Mouse (Mus musculus) activated CD4-positive, CD25-positive, alpha-beta regulatory T cell, adult 4 months (primary cell): ENCODE results near the gene Olfr78. TPM values are rescaled to one million over a fixed set of nuclear protein-coding genes. Genes with fewer than 3 reads are reported as not detected.
A peak's percentile ranks its signal among the peaks of the same experiment; 100 is the strongest.

Source experiments
- ATAC-seq: one replicate; pipeline ENCODE4 v1.8.0; 2017
- polyA plus RNA-seq, 2 experiments: library from polyadenylated mRNA; unstranded; fragments of 100-300 nt; shearing (Covaris generic); gene quantifications; one replicate each; pipeline ENCODE4 v1.2.1; 2017

Gene Olfr78
- polyA plus RNA-seq = not detected

- ATAC-seq = no peak
Measured at GRCm38 (mm10) chr7:102759266-102759665, at the start of gene Olfr78, which contains the start of gene Olfr560. Gene Olfr78 (minus strand): TSS chr7:102759471. Gene Olfr560 (minus strand): TSS chr7:102759366.

DNA sequence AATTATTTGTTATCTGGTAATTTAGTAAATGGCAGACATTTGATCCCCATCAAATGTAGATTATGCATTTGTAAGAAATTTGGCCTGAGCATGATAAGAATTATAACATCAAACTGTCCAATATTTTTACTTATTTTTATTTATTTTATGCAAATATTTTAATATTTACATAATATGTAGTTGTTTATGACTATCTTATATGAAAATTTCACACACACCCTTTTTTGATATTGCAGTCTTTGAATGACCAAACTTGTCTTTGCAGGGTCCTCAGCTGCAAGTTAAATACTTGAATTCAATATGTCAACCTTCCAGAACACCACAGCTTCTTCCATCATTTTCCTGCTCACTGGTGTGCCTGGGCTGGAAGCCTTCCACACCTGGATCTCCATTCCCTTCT, 43.9 kb upstream of the Olfr78 start, which contains the start of gene Olfr564:
TSS of gene Olfr564 (plus strand) at position 301 of the 400 bp plus-strand sequence.
- no peak for ATAC-seq

DNA sequence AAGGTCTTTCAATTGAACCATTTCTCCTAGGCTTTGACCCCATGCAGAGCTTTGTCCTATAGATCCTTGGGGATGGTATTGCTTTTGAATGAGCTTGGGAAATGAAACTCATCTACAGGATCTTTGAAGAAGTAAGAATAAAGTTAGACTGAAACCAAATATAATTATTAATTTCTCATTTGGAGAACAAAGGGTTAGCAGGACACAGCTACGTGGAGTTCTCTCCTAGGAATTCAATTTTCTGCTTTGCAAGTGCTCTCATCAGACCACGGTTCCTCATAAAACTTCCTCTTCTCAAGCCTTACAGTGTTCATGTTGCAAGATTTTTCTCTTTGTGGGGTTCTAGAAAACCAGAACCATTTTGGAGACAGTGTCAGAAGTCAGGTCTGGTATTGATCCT, 11.7 kb upstream of the Olfr78 start, which contains the start of gene Olfr561:
TSS of gene Olfr561 (plus strand) at position 301 of the 400 bp plus-strand sequence.
- no peak for ATAC-seq

- no peak for ATAC-seq
Measured at GRCm38 (mm10) chr7:102752086-102752485, 7.2 kb downstream of the Olfr78 start.

GRCm38 (mm10) chr7:102737705-102738104, 21.6 kb downstream of the Olfr78 start:
- no peak for ATAC-seq

GRCm38 (mm10) chr7:102733793-102734192, 25.5 kb downstream of the Olfr78 start:
- ATAC-seq = no peak

DNA sequence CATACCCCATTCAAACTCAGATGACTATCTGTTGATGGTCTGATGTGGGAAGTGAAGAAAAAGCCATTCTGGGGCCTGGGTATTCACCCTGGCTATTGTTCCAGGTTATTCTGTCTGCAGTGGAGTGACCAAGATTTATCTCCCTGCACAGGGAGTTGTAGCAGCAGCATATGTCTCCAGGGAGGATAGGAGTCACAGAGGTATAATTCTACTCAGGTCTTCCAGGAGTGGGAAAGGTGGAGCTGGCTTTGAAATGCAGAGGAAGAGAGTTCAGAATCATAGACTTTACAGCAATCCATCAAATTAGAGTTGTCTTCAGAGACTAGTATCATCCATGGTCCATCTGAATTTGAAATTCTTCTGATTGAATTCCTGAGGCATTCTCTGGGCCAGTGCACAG, 31.9 kb downstream of the Olfr78 start, which contains the start of gene Olfr559:
TSS of gene Olfr559 (minus strand) at position 101 of the 400 bp plus-strand sequence.
- ATAC-seq = no peak

GRCm38 (mm10) chr7:102718970-102719369, 40.3 kb downstream of the Olfr78 start, which contains the start of gene Olfr33:
Gene Olfr33 (minus strand): TSS chr7:102719070.
- ATAC-seq = no peak

GRCm38 (mm10) chr7:102701915-102702314, 57.4 kb downstream of the Olfr78 start, which contains the start of gene Olfr558:
Gene Olfr558 (plus strand): TSS chr7:102702215.
- ATAC-seq = no peak

- ATAC-seq = no peak
Measured at GRCm38 (mm10) chr7:102698461-102698860, 60.8 kb downstream of the Olfr78 start.

- peak; percentile 76 for ATAC-seq
Measured at GRCm38 (mm10) chr7:102695358-102696125, 63.7 kb downstream of the Olfr78 start, which contains the start of gene Olfr557. Gene Olfr557 (plus strand): TSS chr7:102695910.

Other genes with a start within 250 kb of the Olfr78 start
- gene Olfr547, start 224.7 kb downstream of the Olfr78 start, polyA plus RNA-seq = not detected
- gene Olfr548-ps1, start 218.6 kb downstream of the Olfr78 start, polyA plus RNA-seq = not detected
- gene Olfr549, start 209.6 kb downstream of the Olfr78 start, polyA plus RNA-seq = not detected
- 10 to 100 TPM in 1 of 2 experiments, 1 to 10 TPM in 1; 9.7 to 10.3 TPM for gene Trim21, start 194.0 kb downstream of the Olfr78 start, polyA plus RNA-seq
- under 1 TPM in 1 of 2 experiments, not detected in 1; 0.11 TPM for gene Olfr550, start 188.0 kb downstream of the Olfr78 start, polyA plus RNA-seq
- gene Olfr551, start 167.6 kb downstream of the Olfr78 start, polyA plus RNA-seq = under 1 TPM in 1 of 2 experiments, not detected in 1; 0.08 TPM
- not detected for gene Olfr552, start 161.7 kb downstream of the Olfr78 start, polyA plus RNA-seq
- not detected for gene Olfr553, start 141.3 kb downstream of the Olfr78 start, polyA plus RNA-seq
- gene Olfr554, start 121.0 kb downstream of the Olfr78 start, polyA plus RNA-seq = not detected
- gene Olfr555, start 100.6 kb downstream of the Olfr78 start, polyA plus RNA-seq = not detected
- gene Olfr556, start 94.6 kb downstream of the Olfr78 start, polyA plus RNA-seq = under 1 TPM in 1 of 2 experiments, not detected in 1; 0.12 TPM
- gene Trim68, start 72.1 kb downstream of the Olfr78 start, polyA plus RNA-seq = 1 to 10 TPM; 9.2 to 9.3 TPM
- gene Olfr557, start 63.6 kb downstream of the Olfr78 start, polyA plus RNA-seq = not detected
- gene Olfr558, start 57.3 kb downstream of the Olfr78 start, polyA plus RNA-seq = not detected
- not detected for gene Olfr33, start 40.4 kb downstream of the Olfr78 start, polyA plus RNA-seq
- gene Olfr559, start 32.0 kb downstream of the Olfr78 start, polyA plus RNA-seq = not detected
- gene Olfr560, start 105 bp downstream of the Olfr78 start, polyA plus RNA-seq = not detected
- not detected for gene Olfr561, start 11.8 kb upstream of the Olfr78 start, polyA plus RNA-seq
- not detected for gene Olfr564, start 44.0 kb upstream of the Olfr78 start, polyA plus RNA-seq
- gene Olfr566, start 99.3 kb upstream of the Olfr78 start, polyA plus RNA-seq = under 1 TPM in 1 of 2 experiments, not detected in 1; 0.16 TPM
- gene Olfr568, start 117.7 kb upstream of the Olfr78 start, polyA plus RNA-seq = not detected
- gene Olfr569, start 131.4 kb upstream of the Olfr78 start, polyA plus RNA-seq = not detected
- gene Olfr570, start 135.1 kb upstream of the Olfr78 start, polyA plus RNA-seq = not detected
- not detected for gene Olfr571, start 158.1 kb upstream of the Olfr78 start, polyA plus RNA-seq
- not detected for gene Olfr572, start 164.9 kb upstream of the Olfr78 start, polyA plus RNA-seq
- gene Olfr573-ps1, start 183.1 kb upstream of the Olfr78 start, polyA plus RNA-seq = not detected
- gene Olfr574, start 189.0 kb upstream of the Olfr78 start, polyA plus RNA-seq = not detected
- not detected for gene Olfr575, start 199.3 kb upstream of the Olfr78 start, polyA plus RNA-seq
- gene Olfr576, start 203.2 kb upstream of the Olfr78 start, polyA plus RNA-seq = not detected
- gene Olfr577, start 216.5 kb upstream of the Olfr78 start, polyA plus RNA-seq = not detected
- gene Olfr578, start 229.9 kb upstream of the Olfr78 start, polyA plus RNA-seq = not detected